Mouse (Mus musculus): Measurements from ENCODE around the gene Vps9d1. TPM values are rescaled to one million over a fixed set of nuclear protein-coding genes. Genes with fewer than 3 reads are reported as not detected.
"Not testable (repeated sequence)": the region's sequence is repeated elsewhere in the genome, so short reads cannot be mapped to it uniquely, and the experiment has no call there.

Vps9d1 gene
- polyA plus RNA-seq, 2 experiments = 27.4 to 86.1 TPM

GRCm38 (mm10) chr8:123271901-123272300 lies 17.8 kb upstream of the Vps9d1 start:
- no peaks in the 10 kb centered on the region for H3K27me3 ChIP-seq (ENCODE audit: control insufficient read depth, insufficient read depth, low read length)
- ATAC-seq (ENCODE audit: low FRiP score, low read depth) = no peak
- H3K27ac ChIP-seq (replicated peaks; ENCODE audit: low read depth, low read length) = no peak overlapping the region
- DNase-seq (ENCODE audit: low spot score) = no peak
- no peak overlapping the region for H3K4me2 ChIP-seq (replicated peaks; ENCODE audit: low read depth, low read length, severe bottlenecking)
- no peak overlapping the region for H3K4me3 ChIP-seq (replicated peaks; ENCODE audit: low read length)
- H3K36me3 ChIP-seq (ENCODE audit: control insufficient read depth, insufficient read depth, low read length) = peaks cover 41% of the 10 kb centered on the region
- H3K9me3 ChIP-seq (ENCODE audit: control insufficient read depth, low read length) = no peaks in the 10 kb centered on the region
- no peak for TF ChIP-seq POLR2A (IDR thresholded peaks at IDR 0.05; ENCODE audit: borderline replicate concordance, extremely low read depth, insufficient read depth, insufficient read length)
- no peak overlapping the region for H3K9ac ChIP-seq (ENCODE audit: low read depth, low read length, severe bottlenecking)
- 92% methylated on average over 4 of the region's 4 CpGs for WGBS
- no peaks in the 10 kb centered on the region for H3K4me1 ChIP-seq (ENCODE audit: control insufficient read depth, insufficient read depth, low read length)

DNA sequence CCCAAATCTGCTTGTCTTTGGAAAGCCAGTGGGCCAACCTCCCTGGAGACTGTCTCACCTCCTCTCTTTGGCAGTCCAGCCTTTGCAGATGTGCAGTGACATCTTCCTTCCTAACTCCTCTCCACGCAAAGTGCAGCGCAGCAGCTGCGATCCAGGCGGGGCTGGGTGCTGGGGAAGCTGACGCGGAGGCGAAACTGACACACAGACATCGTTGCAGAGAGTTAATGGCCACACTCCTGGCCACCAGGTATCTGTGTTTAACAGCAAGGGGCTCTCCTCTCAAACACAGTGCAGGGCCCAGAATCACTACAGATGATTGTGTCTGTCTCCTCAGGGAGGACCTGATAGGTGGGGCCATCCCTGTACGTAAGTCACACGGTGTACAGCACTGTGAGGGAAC lies 17.0 kb upstream of the Vps9d1 start:
- Histone ChIP-seq H3K27me3 (ENCODE audit: control insufficient read depth, insufficient read depth, low read length) (no peaks in the 10 kb centered on the region), H3K9me3 (ENCODE audit: control insufficient read depth, low read length) (no peaks in the 10 kb centered on the region), H3K4me2 (replicated peaks; ENCODE audit: low read depth, low read length, severe bottlenecking) (no peak overlapping the region), H3K9ac (ENCODE audit: low read depth, low read length, severe bottlenecking) (no peak overlapping the region), H3K36me3 (ENCODE audit: control insufficient read depth, insufficient read depth, low read length) (peaks cover 44% of the 10 kb centered on the region), H3K4me1 (ENCODE audit: control insufficient read depth, insufficient read depth, low read length) (no peaks in the 10 kb centered on the region), H3K27ac (replicated peaks; ENCODE audit: low read depth, low read length) (no peak overlapping the region), H3K4me3 (replicated peaks; ENCODE audit: low read length) (no peak overlapping the region)
- ATAC-seq (ENCODE audit: low FRiP score, low read depth) = no peak
- WGBS = 85% methylated on average over 10 of the region's 10 CpGs
- TF ChIP-seq POLR2A (IDR thresholded peaks at IDR 0.05; ENCODE audit: borderline replicate concordance, extremely low read depth, insufficient read depth, insufficient read length) = no peak
- DNase-seq (ENCODE audit: low spot score) = no peak

GRCm38 (mm10) chr8:123267926-123268656 lies 13.9 kb upstream of the Vps9d1 start:
- Histone ChIP-seq H3K27ac (replicated peaks; ENCODE audit: low read depth, low read length) (no peak overlapping the region), H3K4me3 (replicated peaks; ENCODE audit: low read length) (no peak overlapping the region), H3K4me1 (ENCODE audit: control insufficient read depth, insufficient read depth, low read length) (no peaks in the 10 kb centered on the region), H3K27me3 (ENCODE audit: control insufficient read depth, insufficient read depth, low read length) (no peaks in the 10 kb centered on the region), H3K9me3 (ENCODE audit: control insufficient read depth, low read length) (no peaks in the 10 kb centered on the region), H3K9ac (ENCODE audit: low read depth, low read length, severe bottlenecking) (no peak overlapping the region), H3K36me3 (ENCODE audit: control insufficient read depth, insufficient read depth, low read length) (peaks cover 73% of the 10 kb centered on the region), H3K4me2 (replicated peaks; ENCODE audit: low read depth, low read length, severe bottlenecking) (no peak overlapping the region)
- TF ChIP-seq POLR2A (IDR thresholded peaks at IDR 0.05; ENCODE audit: borderline replicate concordance, extremely low read depth, insufficient read depth, insufficient read length) = no peak
- 72% methylated on average over 14 of the region's 14 CpGs for WGBS
- ATAC-seq (ENCODE audit: low FRiP score, low read depth) (no peak), DNase-seq (ENCODE audit: low spot score) (no peak)

DNA sequence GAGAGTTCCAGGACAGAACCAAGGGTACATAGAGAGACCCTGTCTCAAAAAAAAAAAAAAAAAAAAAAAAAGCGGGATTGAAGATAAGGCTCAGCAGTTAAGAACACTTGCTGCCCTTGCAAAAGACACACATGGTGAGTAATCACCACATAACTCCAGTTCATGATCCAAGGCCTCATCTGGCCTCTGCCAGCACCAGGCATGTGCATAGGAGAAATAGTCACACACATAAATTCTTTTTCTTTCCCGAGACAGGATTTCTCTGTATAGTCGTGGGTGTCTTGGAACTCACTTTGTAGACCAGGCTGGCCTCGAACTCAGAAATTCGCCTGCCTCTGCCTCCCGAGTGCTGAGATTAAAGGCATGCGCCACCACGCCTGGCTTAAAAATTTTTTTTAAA lies 3.4 kb upstream of the Vps9d1 start:
- WGBS = 88% methylated on average over 7 of the region's 8 CpGs
- not testable (repeated sequence) for H3K9ac ChIP-seq (ENCODE audit: low read depth, low read length, severe bottlenecking); H3K9me3 ChIP-seq (ENCODE audit: control insufficient read depth, low read length); H3K4me3 ChIP-seq (replicated peaks; ENCODE audit: low read length); H3K27ac ChIP-seq (replicated peaks; ENCODE audit: low read depth, low read length); H3K4me2 ChIP-seq (replicated peaks; ENCODE audit: low read depth, low read length, severe bottlenecking); DNase-seq (ENCODE audit: low spot score); H3K27me3 ChIP-seq (ENCODE audit: control insufficient read depth, insufficient read depth, low read length); ATAC-seq (ENCODE audit: low FRiP score, low read depth)
- Histone ChIP-seq H3K4me1 (ENCODE audit: control insufficient read depth, insufficient read depth, low read length) (peaks cover 18% of the 10 kb centered on the region), H3K36me3 (ENCODE audit: control insufficient read depth, insufficient read depth, low read length) (peaks cover 51% of the 10 kb centered on the region)

GRCm38 (mm10) chr8:123257114-123257513 lies 3.0 kb upstream of the Vps9d1 start:
- ATAC-seq (ENCODE audit: low FRiP score, low read depth) (no peak), DNase-seq (ENCODE audit: low spot score) (no peak)
- 96% methylated on average over 3 of the region's 3 CpGs for WGBS
- no peak for TF ChIP-seq POLR2A (IDR thresholded peaks at IDR 0.05; ENCODE audit: borderline replicate concordance, extremely low read depth, insufficient read depth, insufficient read length)
- Histone ChIP-seq H3K9ac (ENCODE audit: low read depth, low read length, severe bottlenecking) (no peak overlapping the region), H3K4me1 (ENCODE audit: control insufficient read depth, insufficient read depth, low read length) (peaks cover 19% of the 10 kb centered on the region), H3K4me2 (replicated peaks; ENCODE audit: low read depth, low read length, severe bottlenecking) (no peak overlapping the region), H3K27ac (replicated peaks; ENCODE audit: low read depth, low read length) (no peak overlapping the region), H3K4me3 (replicated peaks; ENCODE audit: low read length) (no peak overlapping the region), H3K27me3 (ENCODE audit: control insufficient read depth, insufficient read depth, low read length) (no peaks in the 10 kb centered on the region), H3K36me3 (ENCODE audit: control insufficient read depth, insufficient read depth, low read length) (peaks cover 49% of the 10 kb centered on the region), H3K9me3 (ENCODE audit: control insufficient read depth, low read length) (no peaks in the 10 kb centered on the region)
